Mouse (Mus musculus) gastrocnemius, postnatal 14 days (tissue): ENCODE data around the gene 8030474K03Rik. TPM values are rescaled to one million over a fixed set of nuclear protein-coding genes. Genes with fewer than 3 reads are reported as not detected.
A peak's percentile ranks its signal among the peaks of the same experiment; 100 is the strongest.
"Not testable (repeated sequence)": the region's sequence is repeated elsewhere in the genome, so short reads cannot be mapped to it uniquely, and the experiment has no call there.

ENCODE experiments used
- DNase-seq: peaks from one replicate; pipeline ENCODE4 v3.0.0; 2021; ENCODE audit warnings: mixed read lengths
- intact Hi-C: fragments of 180-260 bp; cut with DNase I; formaldehyde crosslinking; loops from one replicate; pipeline ENCODE4 v1.15.1; 2025; ENCODE audit warnings: low total_unique reads
- long read RNA-seq, 2 experiments: library from polyadenylated mRNA; stranded (forward); transcript quantifications; one replicate each; pipeline ENCODE4 v2.0.0; 2021
- total RNA-seq, 2 experiments: library from RNA; stranded (reverse); gene quantifications; 2 replicates each; pipeline ENCODE4 v1.2.3; 2021

8030474K03Rik gene
- total RNA-seq, result not detected
- long read RNA-seq, experiment 1, result 0 reads
- long read RNA-seq, experiment 2, result 0 reads

- intact Hi-C loops, result no loop called here
Measured at GRCm38 (mm10) chrX:101794342-101794741, at the start of gene 8030474K03Rik, which contains the start of gene Gm4779. Gene 8030474K03Rik, plus strand, starts transcription at chrX:101794656. Gene Gm4779, minus strand, starts transcription at chrX:101794423.

GRCm38 (mm10) chrX:101750144-101750543 is 44.3 kb upstream of the 8030474K03Rik start:
- DNase-seq, result no peak
- intact Hi-C loops, result no loop called here

More at GRCm38 (mm10) chrX:101794342-101794741, at the start of gene 8030474K03Rik, which contains the start of gene Gm4779:
- DNase-seq, result no peak

- intact Hi-C loops, result no loop called here
- no peak for DNase-seq
Measured at GRCm38 (mm10) chrX:101754478-101754877, 40.0 kb upstream of the 8030474K03Rik start.

- intact Hi-C loops, result no loop called here
- no peak for DNase-seq
Measured at GRCm38 (mm10) chrX:101764621-101765020, 29.8 kb upstream of the 8030474K03Rik start.

- intact Hi-C loops, result no loop called here
- DNase-seq, result no peak
Measured at GRCm38 (mm10) chrX:101765111-101765510, 29.3 kb upstream of the 8030474K03Rik start.

GRCm38 (mm10) chrX:101767280-101767679 is 27.2 kb upstream of the 8030474K03Rik start:
- intact Hi-C loops, result no loop called here
- no peak for DNase-seq

GRCm38 (mm10) chrX:101769478-101769877 is 25.0 kb upstream of the 8030474K03Rik start:
- intact Hi-C loops, result no loop called here
- DNase-seq, result no peak

GRCm38 (mm10) chrX:101770307-101770706 is 24.1 kb upstream of the 8030474K03Rik start:
- no peak for DNase-seq
- intact Hi-C loops, result no loop called here

- intact Hi-C loops, result no loop called here
- peak; percentile 26 for DNase-seq
Measured at GRCm38 (mm10) chrX:101772035-101772434, 22.4 kb upstream of the 8030474K03Rik start.

- intact Hi-C loops, result no loop called here
- DNase-seq, result peak; percentile 25
Measured at GRCm38 (mm10) chrX:101791551-101791950, 2.9 kb upstream of the 8030474K03Rik start.

- intact Hi-C loops, result loop anchor here (5.0 kb wide), 1 partner anchor 137 kb away; no protein-coding TSS in a partner anchor
- no peak for DNase-seq
Measured at GRCm38 (mm10) chrX:101805512-101805911, 11.1 kb downstream of the 8030474K03Rik start.

GRCm38 (mm10) chrX:101811750-101812149 is 17.3 kb downstream of the 8030474K03Rik start:
- intact Hi-C loops, result no loop called here
- DNase-seq, result no peak

GRCm38 (mm10) chrX:101819163-101819562 is 24.7 kb downstream of the 8030474K03Rik start:
- DNase-seq, result no peak
- intact Hi-C loops, result no loop called here

GRCm38 (mm10) chrX:101819980-101820379 is 25.5 kb downstream of the 8030474K03Rik start:
- DNase-seq, intact Hi-C loops: not testable (repeated sequence)

GRCm38 (mm10) chrX:101847191-101847795 is 52.8 kb downstream of the 8030474K03Rik start:
- intact Hi-C loops, result no loop called here
- no peak for DNase-seq

Other genes with a start within 250 kb of the 8030474K03Rik start
- 10 to 100 TPM; 49.0 to 56.9 TPM for gene Ogt, start 154.6 kb upstream of the 8030474K03Rik start, total RNA-seq
- gene Cxcr3, start 60.4 kb upstream of the 8030474K03Rik start, total RNA-seq, result under 1 TPM in 1 of 2 experiments, not detected in 1; 0.18 TPM
- gene Gm4779, start 233 bp upstream of the 8030474K03Rik start, total RNA-seq, result not detected
- 1 to 10 TPM; 3.7 to 5.6 TPM for gene Nhsl2, start 54.7 kb downstream of the 8030474K03Rik start, total RNA-seq